Mouse (Mus musculus) ovary, adult 18-20 months (tissue): ENCODE data around the gene Scaf1.
A peak's percentile ranks its signal among the peaks of the same experiment; 100 is the strongest.
"Not testable (repeated sequence)": the region's sequence is repeated elsewhere in the genome, so short reads cannot be mapped to it uniquely, and the experiment has no call there.

Experiments used
- DNase-seq: peaks from one replicate; pipeline ENCODE4 v3.0.0; 2022; ENCODE audit warnings: low spot score, mixed read lengths

Gene Scaf1

GRCm38 (mm10) chr7:45045741-45046140 lies 29.6 kb upstream of the Scaf1 start:
- no peak for DNase-seq

DNA sequence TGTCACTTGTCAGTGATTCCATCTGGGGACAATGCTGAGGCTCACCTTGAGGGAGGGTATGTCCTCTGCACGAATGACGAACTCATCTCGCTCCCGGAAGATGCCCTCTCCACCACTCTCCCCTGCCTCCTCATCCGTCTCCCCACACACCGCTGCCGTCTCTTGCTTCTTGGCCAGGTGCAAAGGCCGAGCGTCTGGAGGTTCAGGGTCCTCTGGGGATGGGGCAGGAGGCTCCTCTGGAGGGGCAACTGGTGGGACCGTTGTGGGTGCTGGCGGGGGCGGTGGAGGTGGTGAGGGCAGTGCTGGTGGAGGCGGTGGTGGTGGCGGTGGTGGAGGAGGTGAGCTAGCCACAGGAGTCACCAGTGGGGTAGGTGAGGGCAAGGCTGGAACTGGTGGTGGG lies 27.1 kb upstream of the Scaf1 start:
- DNase-seq, result no peak

DNA sequence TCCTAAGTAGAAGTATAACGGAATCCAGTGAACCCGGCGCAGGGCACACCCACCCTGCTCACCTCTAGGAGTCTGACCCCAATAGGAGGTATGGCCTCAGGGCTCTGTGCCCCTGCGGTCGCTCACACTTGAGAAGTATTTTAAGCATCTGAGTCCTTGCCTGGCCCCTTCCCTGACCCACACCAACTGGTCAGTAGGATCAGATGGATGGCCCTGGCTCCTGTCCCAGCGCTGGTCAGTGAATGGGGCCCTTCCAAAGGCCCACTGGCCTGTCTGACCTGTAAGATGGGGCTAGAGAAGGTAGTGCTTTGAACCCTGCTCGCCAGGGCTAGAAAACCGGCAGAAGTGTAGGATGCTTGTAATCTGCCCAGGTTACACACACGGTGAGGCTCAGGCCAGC lies 24.7 kb upstream of the Scaf1 start:
- DNase-seq, result no peak

GRCm38 (mm10) chr7:45038411-45038810 lies 22.2 kb upstream of the Scaf1 start:
- DNase-seq, result no peak

DNA sequence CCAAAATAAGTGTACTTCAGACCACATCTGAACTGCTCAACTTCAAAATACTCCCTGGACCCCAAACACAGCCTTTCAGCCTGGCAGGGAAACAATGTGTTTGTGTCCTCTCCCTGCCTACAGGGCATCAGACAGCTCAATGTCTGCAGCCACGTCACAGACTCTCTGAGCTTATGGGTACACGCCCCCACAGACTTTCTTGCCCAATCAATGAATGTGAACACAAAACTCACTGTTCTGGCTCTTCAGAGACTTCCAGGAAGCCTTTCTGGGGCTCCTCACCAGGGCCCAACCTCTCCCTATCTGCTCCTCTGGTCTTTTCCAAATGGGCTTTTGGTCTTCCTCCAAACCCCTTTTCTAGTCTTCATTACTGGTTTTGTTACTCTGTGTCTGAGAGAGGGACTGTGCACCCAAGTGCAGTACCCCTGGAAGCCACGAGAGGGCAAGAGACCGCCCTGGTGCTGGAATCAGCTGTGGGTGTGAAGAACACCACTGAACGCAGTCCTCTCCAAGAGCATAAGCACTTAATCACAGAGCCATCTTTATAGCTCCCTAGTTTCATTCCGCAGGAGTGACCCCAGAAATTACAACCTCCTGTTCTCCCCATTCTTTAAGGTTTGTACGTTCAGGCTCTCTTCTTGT lies 21.7 kb upstream of the Scaf1 start:
- no peak for DNase-seq

- no peak for DNase-seq
These were observed 20.5 kb upstream of the Scaf1 start for GRCm38 (mm10) chr7:45036702-45037101.

DNA sequence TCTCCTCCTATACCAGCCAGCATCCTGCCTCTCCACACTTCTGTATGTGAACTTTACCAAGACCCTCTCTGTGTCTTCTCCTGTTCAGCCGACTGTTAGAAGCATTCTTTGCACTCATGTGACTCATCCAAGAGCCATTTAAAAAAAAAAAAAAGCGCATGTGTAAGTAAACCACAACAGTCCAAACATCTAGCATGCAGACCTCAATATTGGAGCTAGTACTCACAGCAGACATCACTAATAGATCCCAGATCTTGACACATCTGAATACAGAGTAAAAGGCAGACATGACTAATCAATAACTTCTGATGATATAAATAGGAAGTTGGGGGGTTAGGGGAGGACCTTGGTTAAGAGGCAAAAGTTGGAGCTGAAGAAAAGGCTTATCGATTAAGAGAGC lies 19.5 kb upstream of the Scaf1 start:
- DNase-seq, result no peak

DNA sequence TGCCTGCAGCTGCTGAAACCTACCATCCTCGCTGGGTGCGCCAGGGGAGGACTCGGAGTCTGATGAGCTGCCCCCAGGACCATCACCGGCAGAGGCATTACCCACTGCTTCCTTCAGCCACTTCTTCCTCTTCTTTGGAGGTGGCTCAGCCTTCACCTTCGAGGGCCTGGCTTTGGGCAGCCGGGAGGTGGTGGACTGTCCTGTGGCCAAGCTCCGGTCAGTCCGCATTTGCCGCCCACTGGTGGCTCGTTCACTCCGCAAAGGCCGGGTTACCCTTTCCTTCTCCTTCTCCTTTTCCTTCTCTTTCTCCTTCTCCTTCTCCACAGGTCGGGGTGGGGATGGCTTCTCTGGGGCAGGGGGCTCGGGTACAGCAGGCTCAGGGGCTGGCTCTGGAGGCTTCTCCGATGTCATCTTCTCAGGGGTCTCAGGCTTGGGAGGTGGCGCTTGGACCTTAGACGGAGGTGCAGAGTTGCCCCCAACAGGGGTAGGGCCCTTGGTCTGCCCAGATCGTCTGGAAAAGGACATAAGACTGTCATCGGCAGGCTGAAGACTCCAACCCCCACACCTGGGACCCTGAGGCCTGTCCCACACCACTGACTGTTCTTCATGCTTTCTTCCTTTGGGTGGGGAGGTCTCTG lies 17.7 kb upstream of the Scaf1 start:
- DNase-seq, result no peak

DNA sequence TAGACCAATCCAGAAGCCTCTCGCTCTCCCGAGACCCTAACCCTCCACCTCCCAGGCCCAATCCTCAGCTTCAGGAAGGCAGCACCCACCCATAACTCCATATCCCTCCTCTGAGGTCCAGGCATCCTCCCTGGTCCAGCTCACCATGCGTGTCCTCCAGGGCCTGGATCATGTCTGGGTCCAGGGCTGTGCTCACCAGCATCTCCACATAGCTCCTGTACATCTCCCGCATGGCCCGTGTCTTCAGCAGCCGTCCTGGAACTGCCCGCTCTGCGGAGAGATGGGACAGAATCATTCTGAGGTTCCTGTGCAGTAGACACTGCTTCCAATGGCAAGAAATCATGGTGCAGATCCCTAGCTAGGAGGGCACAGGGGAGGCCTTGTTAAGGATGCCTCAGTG lies 14.7 kb upstream of the Scaf1 start:
- DNase-seq, result no peak

DNA sequence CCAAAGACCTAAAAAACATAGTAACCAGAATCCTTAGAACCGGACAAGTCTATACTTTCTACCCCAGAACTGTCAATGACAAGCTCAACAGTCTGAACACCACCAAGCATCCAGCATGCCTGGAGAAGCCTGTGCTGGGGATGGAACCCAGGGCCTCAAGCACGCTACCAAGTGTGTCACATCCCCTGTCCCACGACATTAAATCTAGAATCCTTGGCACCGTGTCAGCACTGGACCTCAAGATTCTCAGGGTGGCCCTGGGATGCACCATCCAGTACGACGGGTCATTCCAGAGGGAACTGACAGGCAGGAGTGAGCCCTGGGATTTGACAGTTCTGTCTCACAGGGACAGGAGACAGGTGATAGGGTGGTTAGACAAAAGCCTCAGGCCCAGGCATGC lies 13.8 kb upstream of the Scaf1 start:
- DNase-seq, result no peak

DNA sequence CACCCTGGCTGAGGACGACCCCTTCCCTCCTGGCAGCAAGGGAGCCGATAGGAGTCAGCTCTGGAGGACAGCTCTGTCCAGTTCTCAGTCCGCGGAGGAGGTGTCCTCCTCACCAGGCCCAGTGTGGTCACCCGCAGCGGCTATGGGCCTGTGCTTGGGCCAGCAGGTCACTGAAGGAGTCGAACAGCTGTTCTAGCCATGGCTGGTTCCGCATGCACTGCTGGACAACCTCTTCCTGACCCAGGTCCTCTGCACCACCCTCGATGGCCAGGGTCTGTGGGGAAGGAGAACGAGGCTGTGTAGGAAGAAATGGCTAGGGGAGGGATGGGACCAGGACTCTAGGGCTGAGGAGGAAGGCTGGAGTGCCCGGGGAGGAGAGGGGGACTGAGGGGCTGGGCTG lies 12.2 kb upstream of the Scaf1 start:
- DNase-seq, result no peak

- DNase-seq, result no peak
These were observed 11.6 kb upstream of the Scaf1 start for GRCm38 (mm10) chr7:45027761-45028160.

DNA sequence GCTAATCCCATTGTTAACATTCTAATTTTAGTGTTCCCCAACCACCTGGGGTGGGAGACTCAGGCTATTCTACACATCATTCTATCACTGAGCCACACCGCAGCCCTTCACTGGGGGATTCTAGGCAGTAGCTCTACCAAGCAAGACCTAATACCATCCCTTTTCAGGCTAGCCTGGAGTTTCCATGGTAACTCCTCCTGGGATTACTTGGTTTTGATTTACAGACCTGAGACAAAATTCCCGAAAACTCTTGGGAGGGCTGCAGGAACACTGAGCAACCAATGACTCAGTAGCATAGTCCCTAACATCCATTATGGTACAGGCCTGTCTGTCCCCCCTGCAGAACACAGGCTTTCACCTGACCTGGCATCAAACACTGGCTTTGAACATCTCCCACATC lies 10.1 kb upstream of the Scaf1 start:
- no peak for DNase-seq

DNA sequence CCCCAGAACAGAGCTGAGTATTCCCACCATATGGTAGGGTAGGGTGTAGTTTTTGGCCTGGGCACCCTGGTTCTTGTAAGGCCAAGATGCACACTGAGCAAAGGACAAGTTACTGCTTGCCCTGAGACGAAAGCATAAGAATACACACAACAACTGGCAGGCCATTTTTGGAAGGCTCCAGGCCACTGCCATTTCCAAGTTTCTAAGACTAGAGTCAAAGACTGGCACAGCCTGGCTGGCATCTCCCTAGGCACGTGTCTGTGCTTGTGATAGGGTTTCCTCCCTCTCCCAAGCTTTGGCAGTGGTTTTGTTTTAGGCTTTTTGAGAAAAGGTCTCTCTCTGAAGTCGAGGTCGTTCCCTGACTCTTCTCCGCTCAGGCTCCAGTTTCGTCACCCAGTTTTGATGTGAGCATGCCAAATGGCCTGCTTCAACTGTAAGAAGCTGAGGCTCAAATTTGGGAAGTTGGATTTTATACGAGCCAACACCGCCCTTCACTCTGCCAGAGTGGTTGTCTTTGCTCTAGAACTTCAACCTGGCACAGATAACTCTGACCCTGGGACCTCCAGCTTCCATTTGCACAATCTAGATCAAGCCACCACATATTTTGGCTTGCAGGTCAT lies 9.5 kb upstream of the Scaf1 start:
- no peak for DNase-seq

DNA sequence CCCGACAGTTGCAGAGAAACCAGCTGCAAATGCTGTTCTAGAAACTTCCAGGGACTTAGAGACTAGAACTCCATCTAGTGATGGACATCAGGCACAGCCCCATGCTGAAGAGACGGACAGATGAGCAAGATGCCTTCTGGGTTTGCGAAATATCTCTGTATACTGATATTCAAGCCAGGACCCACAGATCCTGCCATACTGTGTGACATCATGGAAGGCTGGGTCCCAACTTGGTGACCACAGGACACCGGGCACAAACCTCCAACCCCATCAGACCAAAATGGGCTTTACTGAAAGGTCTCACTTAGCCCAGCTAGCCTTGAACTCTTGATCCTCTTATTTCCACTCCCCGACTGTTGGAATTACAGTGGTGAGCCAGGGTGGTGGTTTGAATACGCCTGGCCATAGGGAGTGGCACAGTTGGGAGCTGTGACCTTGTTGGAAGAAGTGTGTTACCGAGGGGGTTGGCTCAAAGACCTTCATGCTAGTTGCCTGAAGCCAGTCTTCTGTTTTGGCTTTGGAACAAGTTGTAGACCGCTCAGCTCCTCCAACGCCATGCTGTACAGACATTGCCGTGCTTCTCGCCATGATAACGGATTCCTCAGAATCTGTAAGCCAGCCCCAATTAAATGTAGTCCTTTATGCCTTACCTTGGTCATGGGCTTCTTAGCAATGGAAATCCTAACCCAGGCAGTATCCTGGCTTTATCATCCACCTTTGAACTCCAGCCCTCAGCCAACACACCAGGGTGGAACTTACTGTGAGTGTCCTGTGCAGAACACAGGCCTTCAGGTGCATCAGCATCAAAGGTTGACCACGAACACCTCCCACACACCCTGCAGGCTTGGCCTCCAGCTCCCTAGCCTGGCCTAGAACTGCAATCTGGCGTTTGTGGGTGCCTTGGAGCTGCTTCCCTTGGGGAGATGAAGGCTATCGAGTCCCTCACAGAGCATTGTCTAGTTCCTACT lies 8.4 kb upstream of the Scaf1 start:
- DNase-seq, result no peak

DNA sequence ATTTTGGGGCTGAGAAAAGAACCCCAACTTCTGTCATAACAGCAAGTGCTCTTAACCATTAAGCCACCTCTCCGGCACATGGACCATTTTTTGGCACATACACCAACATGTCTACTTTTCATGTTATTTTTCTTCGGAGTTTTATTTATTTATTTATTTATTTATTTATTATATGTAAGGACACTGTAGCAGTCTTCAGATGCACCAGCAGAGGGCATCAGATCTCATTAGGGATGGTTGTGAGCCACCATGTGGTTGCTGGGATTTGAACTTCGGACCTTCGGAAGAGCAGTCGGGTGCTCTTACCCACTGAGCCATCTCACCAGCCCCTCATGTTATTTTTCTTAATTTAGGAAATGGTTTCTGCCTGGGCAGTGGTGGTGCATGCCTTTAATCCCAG lies 7.5 kb upstream of the Scaf1 start:
- DNase-seq, result not testable (repeated sequence)

DNA sequence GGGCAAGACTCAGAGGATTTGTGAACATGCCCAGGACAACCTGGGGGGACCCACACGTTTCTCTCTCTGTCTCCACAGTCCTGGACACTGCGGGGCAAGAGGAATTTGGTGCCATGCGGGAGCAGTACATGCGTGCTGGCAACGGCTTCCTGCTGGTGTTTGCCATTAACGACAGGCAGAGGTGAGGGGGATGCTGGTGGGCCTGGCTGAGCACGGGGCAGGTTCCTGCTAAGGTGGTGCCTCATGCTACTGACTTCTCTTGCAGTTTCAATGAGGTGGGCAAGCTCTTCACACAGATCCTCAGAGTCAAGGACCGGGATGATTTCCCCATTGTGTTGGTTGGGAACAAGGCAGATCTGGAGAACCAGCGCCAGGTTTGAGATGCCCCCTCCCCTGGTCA lies 4.1 kb upstream of the Scaf1 start:
- no peak for DNase-seq

DNA sequence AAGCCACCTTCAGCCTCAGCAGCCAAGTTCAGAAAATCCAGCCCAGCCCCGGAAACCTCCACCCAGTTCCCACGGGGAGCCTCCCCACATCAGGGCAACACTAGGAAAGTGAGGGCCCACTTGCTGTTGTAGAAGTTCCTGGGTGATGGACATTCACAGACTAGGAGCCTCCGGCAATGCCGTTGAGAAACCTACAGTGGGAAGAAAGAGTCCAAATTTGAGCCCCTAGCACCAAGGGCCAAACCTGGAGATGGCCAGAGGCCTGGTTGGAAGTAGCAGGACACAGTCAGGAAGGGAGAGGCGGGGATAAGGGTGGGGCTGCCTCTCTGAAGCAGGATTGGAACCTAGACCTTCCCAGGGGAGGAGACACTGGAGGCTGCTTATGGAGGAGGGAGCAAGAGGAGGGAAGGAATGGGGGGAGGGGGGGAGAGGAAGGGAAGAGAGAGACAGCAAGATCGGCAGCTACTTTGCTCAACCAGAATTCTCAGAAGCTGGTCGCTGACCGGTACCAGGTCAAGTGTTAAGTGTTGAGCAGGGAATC lies 2.9 kb upstream of the Scaf1 start:
- DNase-seq, result peak; percentile 67

- DNase-seq, result peak; percentile 97
These were observed 1.3 kb upstream of the Scaf1 start, which contains the start of gene Rras for GRCm38 (mm10) chr7:45017242-45018061. Gene Rras, plus strand, starts transcription at chr7:45017961.

DNA sequence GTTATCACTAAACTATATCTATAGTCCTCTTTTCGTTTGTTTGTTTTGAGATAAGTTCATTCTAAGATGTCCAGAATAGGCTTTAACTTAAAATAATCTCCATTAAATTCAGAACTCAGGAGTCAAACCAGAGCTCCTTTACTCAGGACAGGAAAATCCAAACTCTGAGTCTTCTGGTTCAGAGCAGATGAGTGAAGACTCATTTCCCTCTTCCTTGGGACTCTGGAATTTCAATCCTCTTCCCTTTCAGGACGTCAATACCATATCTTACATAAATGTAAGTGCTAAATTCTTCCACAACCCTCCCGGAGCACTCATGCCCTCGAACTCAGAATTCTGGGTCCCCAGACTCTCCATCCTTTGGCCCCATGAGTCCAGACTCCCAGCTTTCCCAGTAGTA lies 598 bp upstream of the Scaf1 start:
- no peak for DNase-seq

DNA sequence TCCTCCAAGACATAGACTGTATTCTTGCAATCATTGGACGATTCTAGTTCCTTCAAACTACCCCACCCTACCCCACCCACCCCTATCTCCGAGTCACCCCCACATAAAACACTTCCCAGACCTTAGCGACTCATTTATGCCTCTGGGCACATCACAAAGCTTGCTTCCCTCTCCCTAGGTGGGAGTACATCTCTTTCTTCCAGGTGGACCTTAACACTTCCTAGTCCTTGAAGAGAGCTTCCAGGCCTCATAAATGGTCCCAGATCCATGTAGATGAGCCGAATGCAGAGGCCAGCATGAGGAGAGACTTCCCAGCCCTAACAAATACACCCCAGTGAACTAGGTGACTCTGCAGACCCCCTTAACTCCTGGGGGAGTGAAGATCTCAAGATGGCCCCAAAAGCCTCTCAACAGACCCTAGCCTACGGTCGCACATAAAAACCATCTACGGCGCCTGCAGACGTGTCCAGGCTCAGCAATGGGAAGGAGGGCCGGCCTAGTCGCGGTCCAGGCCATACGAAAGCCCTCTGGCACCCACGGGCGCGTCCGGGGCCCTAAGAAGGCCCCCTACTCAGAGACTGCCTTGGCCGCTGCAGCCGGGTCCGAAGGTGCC lies 713 bp downstream of the Scaf1 start:
- DNase-seq, result no peak
